Mouse (Mus musculus) heart, embryonic 15.5 days (tissue): ENCODE data around the gene Crabp2. TPM values are rescaled to one million over a fixed set of nuclear protein-coding genes. Genes with fewer than 3 reads are reported as not detected.
"Not testable (repeated sequence)": the region's sequence is repeated elsewhere in the genome, so short reads cannot be mapped to it uniquely, and the experiment has no call there.

ENCODE experiments used
- ATAC-seq: fragments of 200-750 bp; cut with Nextera tagmentation; replicated peaks from 2 replicates; pipeline ENCODE4 v1.8.0; 2017; ENCODE audit warnings: low read depth, moderate TSS enrichment; ENCODE audit not compliant: insufficient number of reproducible peaks, insufficient read depth, low FRiP score
- H3K27ac ChIP-seq: fragments of 300-500 bp; sonication (generic); 2 replicates; pipeline ENCODE4 v1.5.1; 2015; ENCODE audit warnings: mild to moderate bottlenecking, inconsistent platforms
- H3K27me3 ChIP-seq: fragments of 300-500 bp; sonication (generic); 2 replicates; pipeline ENCODE4 v1.6.1; 2015; ENCODE audit warnings: inconsistent platforms
- H3K36me3 ChIP-seq: fragments of 300-500 bp; sonication (generic); 2 replicates; pipeline ENCODE4 v1.6.1; 2015; ENCODE audit warnings: mild to moderate bottlenecking, inconsistent platforms
- H3K4me1 ChIP-seq: fragments of 300-500 bp; sonication (generic); replicated peaks from 2 replicates; pipeline ENCODE4 v1.6.1; 2015; ENCODE audit warnings: inconsistent platforms
- H3K4me2 ChIP-seq: fragments of 300-500 bp; sonication (generic); 2 replicates; pipeline ENCODE4 v1.6.1; 2015; ENCODE audit warnings: inconsistent platforms, mild to moderate bottlenecking, moderate library complexity
- H3K4me3 ChIP-seq: fragments of 300-500 bp; sonication (generic); 2 replicates; pipeline ENCODE4 v1.5.1; 2015; ENCODE audit warnings: mild to moderate bottlenecking, inconsistent platforms
- H3K9ac ChIP-seq: fragments of 300-500 bp; sonication (generic); 2 replicates; pipeline ENCODE4 v1.6.1; 2015; ENCODE audit warnings: mild to moderate bottlenecking, inconsistent platforms
- H3K9me3 ChIP-seq: fragments of 300-500 bp; sonication (generic); replicated peaks from 2 replicates; pipeline ENCODE4 v1.6.1; 2016; ENCODE audit warnings: inconsistent platforms
- WGBS: fragments of 180-500 bp; shearing (Covaris S2); methylation state at CpG from one replicate; pipeline ENCODE4 v1.1.7; 2015; ENCODE audit warnings: mixed read lengths; 5-methylcytosine and 5-hydroxymethylcytosine counted together
- polyA plus RNA-seq: library from polyadenylated mRNA; unstranded; fragments of >200 nt; fragmentation: Nextera tagmentation; extraction: Ambion mirVana; gene quantifications from 2 replicates; pipeline ENCODE4 v1.2.1, GENCODE M21; 2015

Gene Crabp2
- polyA plus RNA-seq = 4.1 and 20.1 TPM in 2 replicates

GRCm38 (mm10) chr3:87948378-87949265 lies at the start of gene Crabp2:
Gene Crabp2 (plus strand): TSS chr3:87948666.
- H3K4me3 ChIP-seq = peak within 1 kb of the TSS; percentile 39
- WGBS = 5% methylated on average over 35 of the region's 35 CpGs
- no peak for ATAC-seq
- peaks cover 50% of the 10 kb centered on the region for H3K4me1 ChIP-seq
- peak within 1 kb of the TSS; percentile 64 for H3K4me2 ChIP-seq
- H3K9me3 ChIP-seq = no peaks in the 10 kb centered on the region
- H3K36me3 ChIP-seq = no peaks in the 10 kb centered on the region
- peak within 1 kb of the TSS; percentile 41 for H3K9ac ChIP-seq
- H3K27ac ChIP-seq = no peak within 1 kb of the TSS
- H3K27me3 ChIP-seq = peaks cover 80% of the 10 kb centered on the region

GRCm38 (mm10) chr3:87899266-87899665 lies 49.2 kb upstream of the Crabp2 start:
- Histone ChIP-seq H3K4me3 (no peak overlapping the region), H3K27ac (no peak overlapping the region), H3K36me3 (no peaks in the 10 kb centered on the region), H3K4me2 (no peak overlapping the region), H3K4me1 (no peaks in the 10 kb centered on the region), H3K9ac (no peak overlapping the region), H3K9me3 (no peaks in the 10 kb centered on the region), H3K27me3 (no peaks in the 10 kb centered on the region)
- no peak for ATAC-seq
- WGBS = 58% methylated on average over 3 of the region's 3 CpGs

GRCm38 (mm10) chr3:87899776-87900175 lies 48.7 kb upstream of the Crabp2 start:
- Histone ChIP-seq H3K27me3 (no peaks in the 10 kb centered on the region), H3K27ac (no peak overlapping the region), H3K36me3 (no peaks in the 10 kb centered on the region), H3K9me3 (no peaks in the 10 kb centered on the region), H3K4me2 (no peak overlapping the region), H3K4me3 (no peak overlapping the region), H3K4me1 (no peaks in the 10 kb centered on the region), H3K9ac (no peak overlapping the region)
- ATAC-seq = no peak
- 77% methylated on average over 3 of the region's 3 CpGs for WGBS

GRCm38 (mm10) chr3:87901036-87901624 lies 47.3 kb upstream of the Crabp2 start:
- no peak overlapping the region for H3K4me2 ChIP-seq
- H3K27me3 ChIP-seq = no peaks in the 10 kb centered on the region
- WGBS = 0% methylated on average over 1 of the region's 1 CpGs
- no peaks in the 10 kb centered on the region for H3K36me3 ChIP-seq
- no peak overlapping the region for H3K4me3 ChIP-seq
- no peak for ATAC-seq
- H3K4me1 ChIP-seq = no peaks in the 10 kb centered on the region
- no peak overlapping the region for H3K27ac ChIP-seq
- H3K9me3 ChIP-seq = no peaks in the 10 kb centered on the region
- no peak overlapping the region for H3K9ac ChIP-seq

- 75% methylated on average over 6 of the region's 6 CpGs for WGBS
- ATAC-seq, H3K9me3 ChIP-seq, H3K4me2 ChIP-seq, H3K36me3 ChIP-seq, H3K9ac ChIP-seq, H3K27ac ChIP-seq, H3K4me1 ChIP-seq, H3K4me3 ChIP-seq, H3K27me3 ChIP-seq: not testable (repeated sequence)
Observed at GRCm38 (mm10) chr3:87901959-87902358, 46.5 kb upstream of the Crabp2 start.

GRCm38 (mm10) chr3:87903821-87904220 lies 44.6 kb upstream of the Crabp2 start:
- peaks cover 14% of the 10 kb centered on the region for H3K4me1 ChIP-seq
- no peak overlapping the region for H3K27ac ChIP-seq
- no peak overlapping the region for H3K9ac ChIP-seq
- no peaks in the 10 kb centered on the region for H3K9me3 ChIP-seq
- H3K4me3 ChIP-seq = no peak overlapping the region
- H3K36me3 ChIP-seq = no peaks in the 10 kb centered on the region
- WGBS = 59% methylated on average over 5 of the region's 5 CpGs
- H3K27me3 ChIP-seq = no peaks in the 10 kb centered on the region
- no peak for ATAC-seq
- no peak overlapping the region for H3K4me2 ChIP-seq

- Histone ChIP-seq H3K27ac (peak within 1 kb of the TSS; percentile 97), H3K27me3 (no peaks in the 10 kb centered on the region), H3K9ac (peak within 1 kb of the TSS; percentile 98), H3K36me3 (no peaks in the 10 kb centered on the region), H3K4me2 (peak within 1 kb of the TSS; percentile 78), H3K9me3 (no peaks in the 10 kb centered on the region), H3K4me3 (peak within 1 kb of the TSS; percentile 96), H3K4me1 (peaks cover 34% of the 10 kb centered on the region)
- peak; percentile 93 for ATAC-seq
- WGBS = under 1% methylated on average over 57 of the region's 57 CpGs
Observed at GRCm38 (mm10) chr3:87905880-87906485, 42.5 kb upstream of the Crabp2 start, which contains the start of gene Hdgf. Gene Hdgf (plus strand): TSS chr3:87906321.

GRCm38 (mm10) chr3:87906601-87906980 lies 41.9 kb upstream of the Crabp2 start:
- Histone ChIP-seq H3K4me2 (peak overlapping the region; percentile 78), H3K36me3 (no peaks in the 10 kb centered on the region), H3K27ac (peak overlapping the region; percentile 97), H3K9ac (peak overlapping the region; percentile 98), H3K4me3 (peak overlapping the region; percentile 96), H3K9me3 (no peaks in the 10 kb centered on the region), H3K27me3 (no peaks in the 10 kb centered on the region), H3K4me1 (peaks cover 38% of the 10 kb centered on the region)
- ATAC-seq = 0 out of 2 replicates have a peak, but pooled peaks have one; percentile 12
- under 1% methylated on average over 25 of the region's 47 CpGs for whole genome bisulfite sequencing

GRCm38 (mm10) chr3:87906981-87907857 lies 41.2 kb upstream of the Crabp2 start:
- H3K9me3 ChIP-seq = no peaks in the 10 kb centered on the region
- peak overlapping the region; percentile 96 for H3K4me3 ChIP-seq
- peak overlapping the region; percentile 97 for H3K27ac ChIP-seq
- H3K27me3 ChIP-seq = no peaks in the 10 kb centered on the region
- H3K4me2 ChIP-seq = peak overlapping the region; percentile 78
- H3K4me1 ChIP-seq = peaks cover 38% of the 10 kb centered on the region
- H3K9ac ChIP-seq = peak overlapping the region; percentile 98
- under 1% methylated on average over 27 of the region's 27 CpGs for WGBS
- no peaks in the 10 kb centered on the region for H3K36me3 ChIP-seq
- no peak for ATAC-seq

GRCm38 (mm10) chr3:87907906-87908305 lies 40.6 kb upstream of the Crabp2 start:
- peak overlapping the region; percentile 96 for H3K4me3 ChIP-seq
- no peaks in the 10 kb centered on the region for H3K36me3 ChIP-seq
- peak overlapping the region; percentile 97 for H3K27ac ChIP-seq
- peak overlapping the region; percentile 78 for H3K4me2 ChIP-seq
- no peaks in the 10 kb centered on the region for H3K9me3 ChIP-seq
- H3K9ac ChIP-seq = peak overlapping the region; percentile 98
- 0% methylated on average over 1 of the region's 1 CpGs for WGBS
- no peak for ATAC-seq
- H3K27me3 ChIP-seq = no peaks in the 10 kb centered on the region
- peaks cover 38% of the 10 kb centered on the region for H3K4me1 ChIP-seq
